Mouse (Mus musculus) hindbrain, embryonic 16.5 days (tissue): ENCODE results near the gene Tbxas1. TPM values are rescaled to one million over a fixed set of nuclear protein-coding genes. Genes with fewer than 3 reads are reported as not detected.
A peak's percentile ranks its signal among the peaks of the same experiment; 100 is the strongest.

Experiments used
- ATAC-seq: fragments of 200-750 bp; cut with Nextera tagmentation; 2 replicates; pipeline ENCODE4 v1.8.0; 2017; ENCODE audit warnings: moderate TSS enrichment, moderate library complexity
- H3K27ac ChIP-seq: fragments of 300-500 bp; sonication (generic); 2 replicates; pipeline ENCODE4 v1.5.1; 2014; ENCODE audit warnings: low read depth, mild to moderate bottlenecking, control low read depth, low read length, moderate library complexity
- H3K27me3 ChIP-seq: fragments of 300-500 bp; sonication (generic); replicated peaks from 2 replicates; pipeline ENCODE4 v1.6.1; 2014; ENCODE audit warnings: low read length; ENCODE audit not compliant: control insufficient read depth, insufficient read depth
- H3K36me3 ChIP-seq: fragments of 300-500 bp; sonication (generic); 2 replicates; pipeline ENCODE4 v1.6.1; 2014; ENCODE audit warnings: mild to moderate bottlenecking, low read length, moderate library complexity, mixed read lengths; ENCODE audit not compliant: control insufficient read depth, insufficient read depth
- H3K4me1 ChIP-seq: fragments of 300-500 bp; sonication (generic); 2 replicates; pipeline ENCODE4 v1.6.1; 2014; ENCODE audit warnings: low read depth, low read length; ENCODE audit not compliant: control insufficient read depth, insufficient read depth
- H3K4me2 ChIP-seq: fragments of 300-500 bp; sonication (generic); 2 replicates; pipeline ENCODE4 v1.6.1; 2014; ENCODE audit warnings: mild to moderate bottlenecking, low read length, control low read depth, moderate library complexity
- H3K4me3 ChIP-seq: fragments of 300-500 bp; sonication (generic); 2 replicates; pipeline ENCODE4 v1.5.1; 2014; ENCODE audit warnings: mild to moderate bottlenecking, low read length, control low read depth, moderate library complexity
- H3K9ac ChIP-seq: fragments of 300-500 bp; sonication (generic); 2 replicates; pipeline ENCODE4 v1.6.1; 2014; ENCODE audit warnings: low read depth, mild to moderate bottlenecking, control low read depth, low read length, moderate library complexity
- H3K9me3 ChIP-seq: fragments of 300-500 bp; sonication (generic); 2 replicates; pipeline ENCODE4 v1.6.1; 2014; ENCODE audit warnings: mild to moderate bottlenecking, low read length, moderate library complexity; ENCODE audit not compliant: control insufficient read depth
- WGBS: fragments of 180-500 bp; shearing (Covaris S2); extraction: QIAGEN DNeasy Blood & Tissue Kit; methylation state at CpG from one replicate; pipeline ENCODE4 v1.1.7; 2014; 5-methylcytosine and 5-hydroxymethylcytosine counted together
- polyA plus RNA-seq: library from polyadenylated mRNA; unstranded; fragments of >200 nt; fragmentation: Nextera tagmentation; extraction: Ambion mirVana; gene quantifications from 2 replicates; pipeline ENCODE4 v1.2.1, GENCODE M21; 2015

The Tbxas1 gene
- polyA plus RNA-seq, 1 experiment from 2014 or later = 2.0 TPM

GRCm38 (mm10) chr6:38838061-38838460 lies 37.1 kb upstream of the Tbxas1 start:
- Histone ChIP-seq H3K9me3 (no peaks in the 10 kb centered on the region), H3K4me2 (no peak overlapping the region), H3K4me3 (no peak overlapping the region), H3K36me3 (no peaks in the 10 kb centered on the region), H3K27me3 (no peaks in the 10 kb centered on the region), H3K27ac (no peak overlapping the region), H3K4me1 (peaks cover 17% of the 10 kb centered on the region), H3K9ac (no peak overlapping the region)
- ATAC-seq = no peak
- 62% methylated on average over 4 of the region's 4 CpGs for WGBS

DNA sequence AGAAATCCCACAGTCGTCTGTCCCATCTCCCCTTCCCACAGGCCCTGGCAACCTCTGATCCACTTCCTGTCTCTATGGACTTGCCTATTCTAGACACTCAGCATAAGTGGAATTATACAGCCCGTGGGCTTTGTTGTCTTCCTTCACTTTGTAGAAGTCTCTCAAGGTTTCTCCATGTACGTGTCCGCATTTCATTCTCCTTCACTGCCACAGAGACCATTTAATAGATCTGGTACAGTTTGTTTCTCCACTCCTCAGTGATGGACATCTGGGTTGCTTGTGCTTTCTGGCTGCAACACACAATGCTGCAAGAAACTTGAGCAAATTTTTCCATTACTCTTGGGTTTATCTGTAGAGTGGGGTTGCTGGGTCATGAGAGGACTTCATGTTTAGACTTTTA lies 35.3 kb upstream of the Tbxas1 start:
- peaks cover 17% of the 10 kb centered on the region for H3K4me1 ChIP-seq
- WGBS = 52% methylated on average over 4 of the region's 4 CpGs
- no peaks in the 10 kb centered on the region for H3K9me3 ChIP-seq
- H3K9ac ChIP-seq = no peak overlapping the region
- no peaks in the 10 kb centered on the region for H3K27me3 ChIP-seq
- no peak overlapping the region for H3K4me2 ChIP-seq
- no peaks in the 10 kb centered on the region for H3K36me3 ChIP-seq
- H3K4me3 ChIP-seq = no peak overlapping the region
- no peak for ATAC-seq
- no peak overlapping the region for H3K27ac ChIP-seq

DNA sequence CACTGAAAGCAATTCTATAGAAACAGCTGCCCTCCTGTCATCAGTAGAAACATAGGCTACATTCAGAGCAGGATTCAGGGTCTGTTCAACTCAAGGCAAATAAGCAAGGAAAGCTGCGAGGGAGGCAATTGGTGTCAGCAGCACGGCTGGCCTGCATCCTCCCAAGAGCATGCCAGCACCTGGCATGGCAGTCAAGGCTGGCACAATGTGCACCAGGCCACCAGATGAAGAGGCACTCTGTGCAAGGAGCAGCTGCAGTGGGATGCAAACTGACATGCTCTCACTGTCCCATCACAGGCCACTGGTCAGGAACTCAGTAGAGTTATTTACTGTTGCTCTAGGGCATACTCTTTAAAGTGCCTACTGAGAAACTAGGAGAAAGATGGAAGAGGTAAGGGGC lies 34.8 kb upstream of the Tbxas1 start:
- Histone ChIP-seq H3K4me1 (peaks cover 17% of the 10 kb centered on the region), H3K27me3 (no peaks in the 10 kb centered on the region), H3K27ac (peak overlapping the region; percentile 25; the same call in 1 of the 2 replicates), H3K9me3 (no peaks in the 10 kb centered on the region), H3K36me3 (no peaks in the 10 kb centered on the region), H3K4me2 (no peak overlapping the region), H3K4me3 (no peak overlapping the region), H3K9ac (no peak overlapping the region)
- WGBS = 44% methylated on average over 2 of the region's 2 CpGs
- peak; percentile 61; the same call in 1 of the 2 replicates for ATAC-seq

GRCm38 (mm10) chr6:38840780-38841179 lies 34.4 kb upstream of the Tbxas1 start:
- no peak overlapping the region for H3K9ac ChIP-seq
- ATAC-seq = 0 out of 2 replicates have a peak, but pooled peaks have one; percentile 16
- H3K9me3 ChIP-seq = no peaks in the 10 kb centered on the region
- H3K27ac ChIP-seq = no peak overlapping the region
- WGBS = 79% methylated on average over 1 of the region's 1 CpGs
- no peak overlapping the region for H3K4me3 ChIP-seq
- H3K36me3 ChIP-seq = no peaks in the 10 kb centered on the region
- H3K4me1 ChIP-seq = peaks cover 17% of the 10 kb centered on the region
- no peak overlapping the region for H3K4me2 ChIP-seq
- H3K27me3 ChIP-seq = no peaks in the 10 kb centered on the region

GRCm38 (mm10) chr6:38841551-38841950 lies 33.7 kb upstream of the Tbxas1 start:
- Histone ChIP-seq H3K4me2 (no peak overlapping the region), H3K36me3 (no peaks in the 10 kb centered on the region), H3K4me1 (peaks cover 22% of the 10 kb centered on the region), H3K27ac (no peak overlapping the region), H3K9ac (no peak overlapping the region), H3K4me3 (no peak overlapping the region), H3K9me3 (no peaks in the 10 kb centered on the region), H3K27me3 (no peaks in the 10 kb centered on the region)
- ATAC-seq = no peak
- WGBS = 86% methylated on average over 3 of the region's 3 CpGs

DNA sequence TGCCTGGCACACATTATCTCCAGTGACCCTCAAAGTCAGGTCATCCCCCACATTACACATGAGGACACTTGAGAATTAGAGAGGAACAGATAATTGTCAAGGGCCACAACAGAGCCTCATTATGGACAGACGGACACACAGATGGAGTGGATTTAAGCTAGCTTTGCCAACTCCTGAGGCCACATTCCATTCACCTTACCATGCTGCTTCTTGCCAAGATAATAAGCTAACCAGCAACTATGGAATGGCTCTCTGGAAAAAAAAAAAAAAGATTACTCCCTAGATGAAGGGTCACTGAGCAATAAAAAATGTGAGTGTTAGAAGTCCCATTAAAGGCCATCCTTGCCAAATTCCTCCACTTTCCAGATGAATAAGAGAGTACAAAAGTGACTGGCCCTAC lies 30.1 kb upstream of the Tbxas1 start:
- H3K36me3 ChIP-seq = no peaks in the 10 kb centered on the region
- 53% methylated on average over 1 of the region's 1 CpGs for WGBS
- H3K27me3 ChIP-seq = no peaks in the 10 kb centered on the region
- no peak overlapping the region for H3K27ac ChIP-seq
- H3K9ac ChIP-seq = no peak overlapping the region
- peaks cover 37% of the 10 kb centered on the region for H3K4me1 ChIP-seq
- no peak overlapping the region for H3K4me3 ChIP-seq
- ATAC-seq = no peak
- H3K9me3 ChIP-seq = no peaks in the 10 kb centered on the region
- no peak overlapping the region for H3K4me2 ChIP-seq

- H3K36me3 ChIP-seq = no peaks in the 10 kb centered on the region
- H3K9me3 ChIP-seq = no peaks in the 10 kb centered on the region
- H3K4me1 ChIP-seq = peaks cover 32% of the 10 kb centered on the region
- no peak for ATAC-seq
- H3K4me2 ChIP-seq = no peak overlapping the region
- H3K27me3 ChIP-seq = no peaks in the 10 kb centered on the region
- H3K9ac ChIP-seq = no peak overlapping the region
- WGBS = 54% methylated on average over 5 of the region's 5 CpGs
- no peak overlapping the region for H3K27ac ChIP-seq
- H3K4me3 ChIP-seq = no peak overlapping the region
Measured at GRCm38 (mm10) chr6:38845876-38846275, 29.3 kb upstream of the Tbxas1 start.

GRCm38 (mm10) chr6:38846330-38847195 lies 28.6 kb upstream of the Tbxas1 start:
- Histone ChIP-seq H3K9ac (no peak overlapping the region), H3K4me2 (no peak overlapping the region), H3K4me1 (peaks cover 27% of the 10 kb centered on the region), H3K4me3 (no peak overlapping the region), H3K27me3 (no peaks in the 10 kb centered on the region), H3K36me3 (no peaks in the 10 kb centered on the region), H3K9me3 (no peaks in the 10 kb centered on the region), H3K27ac (peak overlapping the region; percentile 32)
- 0 out of 2 replicates have a peak, but pooled peaks have one; percentile 3 for ATAC-seq
- WGBS = 50% methylated on average over 6 of the region's 6 CpGs

DNA sequence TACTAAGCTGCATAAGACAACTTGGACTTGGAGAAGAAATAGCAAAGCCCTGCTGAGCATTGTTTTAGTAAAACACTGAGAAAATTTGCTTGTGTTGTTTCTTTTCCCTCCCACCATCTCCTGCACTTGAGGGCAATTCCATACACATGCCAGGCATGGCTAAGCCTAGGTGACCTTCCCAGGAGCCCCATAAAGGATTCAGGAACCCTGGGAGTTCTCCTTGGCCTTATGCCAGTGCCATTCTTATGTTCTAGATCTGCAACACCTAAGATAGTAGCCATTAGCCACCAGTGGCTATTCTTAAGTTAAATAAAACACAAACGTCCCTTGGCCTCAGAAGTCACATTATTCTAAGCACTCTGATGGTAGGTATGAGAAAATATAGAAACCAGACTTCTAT lies 27.8 kb upstream of the Tbxas1 start:
- H3K9ac ChIP-seq = no peak overlapping the region
- WGBS = 67% methylated on average over 1 of the region's 1 CpGs
- peak overlapping the region; percentile 32; the same call in 1 of the 2 replicates for H3K27ac ChIP-seq
- no peak for ATAC-seq
- H3K36me3 ChIP-seq = no peaks in the 10 kb centered on the region
- H3K4me3 ChIP-seq = no peak overlapping the region
- no peaks in the 10 kb centered on the region for H3K9me3 ChIP-seq
- H3K4me2 ChIP-seq = no peak overlapping the region
- H3K27me3 ChIP-seq = no peaks in the 10 kb centered on the region
- H3K4me1 ChIP-seq = peaks cover 27% of the 10 kb centered on the region
